Mouse (Mus musculus) E14TG2a.4 (cell line): Measurements from ENCODE around the gene Ptpru.
A peak's percentile ranks its signal among the peaks of the same experiment; 100 is the strongest.

ENCODE experiments used
- H3K27me3 ChIP-seq: 2 replicates; pipeline ENCODE4 v1.6.1; 2014; ENCODE audit warnings: low read length, control low read depth; ENCODE audit not compliant: insufficient read depth
- H3K36me3 ChIP-seq: 2 replicates; pipeline ENCODE4 v1.6.1; 2014; ENCODE audit warnings: low read length, control low read depth; ENCODE audit not compliant: insufficient read depth
- H3K4me1 ChIP-seq: replicated peaks from 2 replicates; pipeline ENCODE4 v1.6.1; 2014; ENCODE audit warnings: low read depth, low read length, control low read depth
- H3K4me3 ChIP-seq: replicated peaks from 2 replicates; pipeline ENCODE4 v1.5.1; 2014; ENCODE audit warnings: mild to moderate bottlenecking, low read length
- H3K9me3 ChIP-seq: 2 replicates; pipeline ENCODE4 v1.6.1; 2014; ENCODE audit warnings: low read length, control low read depth
- CTCF ChIP-seq: conservative IDR thresholded peaks from 2 replicates; pipeline ENCODE4 v1.5.1; 2014; ENCODE audit warnings: low read length
- NANOG ChIP-seq: IDR thresholded peaks from 2 replicates; pipeline ENCODE4 v1.6.1; 2014; ENCODE audit warnings: borderline replicate concordance, low read length, mixed read lengths
- POU5F1 ChIP-seq: IDR thresholded peaks from 2 replicates; pipeline ENCODE4 v1.6.1; 2014; ENCODE audit warnings: low read length, borderline replicate concordance

Gene Ptpru

GRCm38 (mm10) chr4:131781023-131781422, 57.1 kb downstream of the Ptpru start:
- H3K4me3 ChIP-seq: no peak overlapping the region
- TF ChIP-seq POU5F1: no peak
- TF ChIP-seq CTCF: no peak
- TF ChIP-seq NANOG: no peak
- no peaks in the 10 kb centered on the region for H3K9me3 ChIP-seq
- no peaks in the 10 kb centered on the region for H3K36me3 ChIP-seq
- peaks cover 5% of the 10 kb centered on the region; the same call in 1 of the 2 replicates for H3K4me1 ChIP-seq
- peaks cover 19% of the 10 kb centered on the region; the same call in 1 of the 2 replicates for H3K27me3 ChIP-seq

- Histone ChIP-seq H3K4me1 (peaks cover 5% of the 10 kb centered on the region; the same call in 1 of the 2 replicates), H3K36me3 (no peaks in the 10 kb centered on the region), H3K9me3 (no peaks in the 10 kb centered on the region), H3K4me3 (no peak overlapping the region), H3K27me3 (peaks cover 19% of the 10 kb centered on the region; the same call in 1 of the 2 replicates)
- TF ChIP-seq NANOG: no peak
- no peak for TF ChIP-seq POU5F1
- TF ChIP-seq CTCF: no peak
These were observed 59.3 kb downstream of the Ptpru start for GRCm38 (mm10) chr4:131778616-131779275.

GRCm38 (mm10) chr4:131771384-131771783, 66.7 kb downstream of the Ptpru start:
- no peak for TF ChIP-seq CTCF
- H3K36me3 ChIP-seq: 0 out of 2 replicates have a peak, but pooled peaks cover 6% of the 10 kb centered on the region
- peaks cover 12% of the 10 kb centered on the region for H3K4me1 ChIP-seq
- H3K9me3 ChIP-seq: no peaks in the 10 kb centered on the region
- H3K27me3 ChIP-seq: peaks cover 18% of the 10 kb centered on the region
- H3K4me3 ChIP-seq: no peak overlapping the region

GRCm38 (mm10) chr4:131763911-131764310, 74.2 kb downstream of the Ptpru start:
- Histone ChIP-seq H3K27me3 (no peaks in the 10 kb centered on the region; the same call in 1 of the 2 replicates), H3K4me1 (peaks cover 17% of the 10 kb centered on the region)

GRCm38 (mm10) chr4:131763479-131763878, 74.6 kb downstream of the Ptpru start:
- no peaks in the 10 kb centered on the region for H3K27me3 ChIP-seq
- no peak overlapping the region for H3K4me3 ChIP-seq
- peaks cover 17% of the 10 kb centered on the region for H3K4me1 ChIP-seq
- H3K36me3 ChIP-seq: no peaks in the 10 kb centered on the region
- H3K9me3 ChIP-seq: no peaks in the 10 kb centered on the region
- no peak for TF ChIP-seq POU5F1
- peak; percentile 88 for TF ChIP-seq CTCF
- TF ChIP-seq NANOG: no peak

More at GRCm38 (mm10) chr4:131763911-131764310, 74.2 kb downstream of the Ptpru start:
- Histone ChIP-seq H3K9me3 (no peaks in the 10 kb centered on the region), H3K36me3 (no peaks in the 10 kb centered on the region), H3K4me3 (no peak overlapping the region)
- no peak for TF ChIP-seq NANOG
- no peak for TF ChIP-seq POU5F1
- TF ChIP-seq CTCF: no peak

GRCm38 (mm10) chr4:131762211-131762784, 75.8 kb downstream of the Ptpru start:
- no peaks in the 10 kb centered on the region for H3K9me3 ChIP-seq
- H3K4me3 ChIP-seq: no peak overlapping the region
- H3K4me1 ChIP-seq: peaks cover 17% of the 10 kb centered on the region
- H3K27me3 ChIP-seq: no peaks in the 10 kb centered on the region
- TF ChIP-seq CTCF: no peak
- no peak for TF ChIP-seq POU5F1
- no peak for TF ChIP-seq NANOG
- H3K36me3 ChIP-seq: no peaks in the 10 kb centered on the region

GRCm38 (mm10) chr4:131752204-131752837, 85.8 kb downstream of the Ptpru start:
- peaks cover 16% of the 10 kb centered on the region; the same call in 1 of the 2 replicates for H3K4me1 ChIP-seq
- no peak overlapping the region for H3K4me3 ChIP-seq

GRCm38 (mm10) chr4:131751561-131751960, 86.5 kb downstream of the Ptpru start:
- Histone ChIP-seq H3K36me3 (no peaks in the 10 kb centered on the region), H3K9me3 (no peaks in the 10 kb centered on the region), H3K4me1 (peaks cover 16% of the 10 kb centered on the region; the same call in 1 of the 2 replicates), H3K4me3 (no peak overlapping the region), H3K27me3 (peaks cover 7% of the 10 kb centered on the region; the same call in 1 of the 2 replicates)
- TF ChIP-seq NANOG (no peak), POU5F1 (no peak), CTCF (no peak)

More at GRCm38 (mm10) chr4:131752204-131752837, 85.8 kb downstream of the Ptpru start:
- Histone ChIP-seq H3K27me3 (peaks cover 11% of the 10 kb centered on the region; the same call in 1 of the 2 replicates), H3K9me3 (no peaks in the 10 kb centered on the region), H3K36me3 (no peaks in the 10 kb centered on the region)
- TF ChIP-seq CTCF (no peak), POU5F1 (no peak), NANOG (no peak)
